14 mouse cellular contexts compared by ENCODE assay signal in the genomic region with DNA sequence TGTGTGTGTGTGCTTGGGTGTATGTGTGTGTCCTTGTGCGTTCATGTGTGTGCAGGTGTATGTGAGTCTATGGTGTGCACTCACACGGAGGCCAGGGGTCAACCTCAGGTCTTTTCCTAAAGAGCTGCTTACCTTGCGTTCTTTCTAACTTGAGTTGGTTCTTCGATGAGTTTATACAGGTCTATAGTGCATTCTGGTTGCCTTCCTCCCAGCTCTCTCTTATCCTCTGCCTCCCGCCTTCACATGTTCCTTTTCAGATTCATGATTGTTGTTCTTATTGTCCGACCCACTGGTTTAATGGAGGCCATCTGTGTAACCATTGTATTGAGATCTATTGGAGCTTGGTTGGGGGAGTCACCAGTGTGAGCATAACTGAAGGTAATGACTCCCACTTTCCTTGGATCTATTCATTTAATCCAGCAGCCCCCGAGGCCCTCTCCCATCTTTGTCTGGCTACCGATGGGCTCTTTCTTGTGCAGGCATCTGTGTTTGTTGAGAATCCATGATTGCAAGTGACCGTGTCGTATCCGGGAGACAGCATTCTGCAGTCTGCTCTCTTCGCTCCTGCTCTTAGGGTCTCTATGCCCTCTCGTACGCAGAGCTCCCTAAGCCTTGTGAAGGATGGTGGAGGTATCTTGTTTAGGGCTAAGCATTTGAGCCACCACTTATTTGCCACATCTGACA. TPM values are rescaled to one million over a fixed set of nuclear protein-coding genes. Genes with fewer than 3 reads are reported as not detected.
DNase-seq lines count a peak whose midpoint lies in the region; ATAC-seq lines count a peak whose summit lies in the region.
"Had no signal": no experiment of that assay in that cellular context is flagged by ENCODE, and none has a peak within 500 bp of the region (broad histone marks: within the 10 kb centered on the region; RNA-seq: fewer than 3 reads in every experiment).

No protein-coding gene starts in this region.

- no peak overlapping the region for H3K4me2 ChIP-seq in intestine, embryonic 14.5 days (ENCODE audit: low read length)
- no peak overlapping the region for H3K4me2 ChIP-seq in intestine, embryonic 16.5 days (ENCODE audit: low read depth, low read length)
- H3K4me2 ChIP-seq: midbrain, embryonic 13.5 days had no signal

- 67% methylated on average over 14 of the region's 14 CpGs for WGBS in intestine, embryonic 14.5 days
- 65% methylated on average over 14 of the region's 14 CpGs for WGBS in intestine, embryonic 16.5 days
- 65% methylated on average over 14 of the region's 14 CpGs for WGBS in embryonic facial prominence, embryonic 10.5 days

- H3K36me3 ChIP-seq in intestine, embryonic 14.5 days (ENCODE audit: control insufficient read depth, insufficient read depth, low read length) = no peaks in the 10 kb centered on the region
- H3K36me3 ChIP-seq in intestine, embryonic 16.5 days (ENCODE audit: control insufficient read depth, insufficient read depth, low read length) = no peaks in the 10 kb centered on the region
- no peaks in the 10 kb centered on the region for H3K36me3 ChIP-seq in embryonic facial prominence, embryonic 10.5 days (replicated peaks)
- H3K36me3 ChIP-seq: midbrain, embryonic 13.5 days had no signal

- no peak overlapping the region for H3K27ac ChIP-seq in intestine, embryonic 14.5 days (ENCODE audit: low read depth)
- no peak overlapping the region for H3K27ac ChIP-seq in intestine, embryonic 16.5 days (ENCODE audit: low read length)
- H3K27ac ChIP-seq in embryonic facial prominence, embryonic 10.5 days (replicated peaks) = no peak overlapping the region
- H3K27ac ChIP-seq: hindbrain, postnatal 0 days; midbrain, embryonic 13.5 days had no signal

- peaks cover 54% of the 10 kb centered on the region for H3K9me3 ChIP-seq in intestine, embryonic 14.5 days (ENCODE audit: control insufficient read depth, low read length)
- peaks cover 35% of the 10 kb centered on the region for H3K9me3 ChIP-seq in intestine, embryonic 16.5 days (ENCODE audit: control insufficient read depth, low read length)
- H3K9me3 ChIP-seq in embryonic facial prominence, embryonic 10.5 days = peaks cover 95% of the 10 kb centered on the region

- no peak overlapping the region for H3K9ac ChIP-seq in intestine, embryonic 14.5 days (ENCODE audit: low read length)
- H3K9ac ChIP-seq in intestine, embryonic 16.5 days (ENCODE audit: low read depth, low read length) = no peak overlapping the region
- H3K9ac ChIP-seq: midbrain, embryonic 13.5 days had no signal

- no peaks in the 10 kb centered on the region for H3K4me1 ChIP-seq in intestine, embryonic 14.5 days (replicated peaks; ENCODE audit: control insufficient read depth, insufficient read depth, low read length)
- no peaks in the 10 kb centered on the region for H3K4me1 ChIP-seq in intestine, embryonic 16.5 days (ENCODE audit: control insufficient read depth, insufficient read depth, low read length)
- H3K4me1 ChIP-seq in embryonic facial prominence, embryonic 10.5 days = no peaks in the 10 kb centered on the region
- H3K4me1 ChIP-seq: midbrain, embryonic 13.5 days had no signal

- peak; percentile 40; the same call in 1 of the 2 replicates for ATAC-seq in intestine, embryonic 14.5 days (replicated peaks; ENCODE audit: low FRiP score, low TSS enrichment, low read depth)
- ATAC-seq in intestine, embryonic 16.5 days = no peak
- ATAC-seq: midbrain, embryonic 13.5 days had no signal

- H3K4me3 ChIP-seq in intestine, embryonic 14.5 days (ENCODE audit: low read depth, low read length) = no peak overlapping the region
- no peak overlapping the region for H3K4me3 ChIP-seq in intestine, embryonic 16.5 days (ENCODE audit: low read length)
- H3K4me3 ChIP-seq in embryonic facial prominence, embryonic 10.5 days = no peak overlapping the region
- H3K4me3 ChIP-seq: midbrain, embryonic 13.5 days had no signal

- H3K27me3 ChIP-seq in intestine, embryonic 14.5 days (replicated peaks; ENCODE audit: control insufficient read depth, insufficient read depth, low read length) = no peaks in the 10 kb centered on the region
- H3K27me3 ChIP-seq in intestine, embryonic 16.5 days (replicated peaks; ENCODE audit: control insufficient read depth, insufficient read depth, low read length) = no peaks in the 10 kb centered on the region
- H3K27me3 ChIP-seq in embryonic facial prominence, embryonic 10.5 days (replicated peaks; ENCODE audit: low read depth, poor library complexity, severe bottlenecking) = no peaks in the 10 kb centered on the region
- H3K27me3 ChIP-seq: midbrain, embryonic 13.5 days had no signal

- DNase-seq in intestine, embryonic 14.5 days (ENCODE audit: low spot score) = peak; percentile 52
- DNase-seq in retina, postnatal 1 day = peak; percentile 19
- DNase-seq in retina, embryonic 14.5 days (ENCODE audit: low spot score) = no peak
- peak; percentile 10 for DNase-seq in embryonic facial prominence, embryonic 10.5 days (ENCODE audit: low spot score)
- DNase-seq in adrenal gland, postnatal 4 days (ENCODE audit: low spot score in 2 of 2) = no peak
- no peak for DNase-seq in cerebellum, postnatal 4 days (ENCODE audit: low spot score in 2 of 2)
- DNase-seq: cerebellum, adult 9-11 months; kidney, postnatal 4 days; lung, adult 18-20 months; right cerebral cortex, postnatal 4 days had no signal

RNA-seq across cellular contexts. Expression of a gene that starts 24.7 kb away (rescaled TPM):
- not detected in 2 replicates for polyA plus RNA-seq in intestine, embryonic 14.5 days (2014; fragmentation: Nextera tagmentation; extraction: Ambion mirVana)
- not detected in 2 replicates for polyA plus RNA-seq in intestine, embryonic 16.5 days (2015; fragmentation: Nextera tagmentation; extraction: Ambion mirVana)
- not detected in 2 replicates for polyA plus RNA-seq in embryonic facial prominence, embryonic 10.5 days (2016; fragmentation: Nextera tagmentation; extraction: Ambion mirVana)
- under 1 TPM in 1 of 2 experiments, not detected in 1; 0.06 TPM for total RNA-seq in adrenal gland, postnatal 4 days (2021)
- total RNA-seq: heart, adult 8-10 months had no signal

RNA-seq across cellular contexts. Expression of a gene that starts 24.8 kb away (rescaled TPM):
- polyA plus RNA-seq in intestine, embryonic 14.5 days (2014; fragmentation: Nextera tagmentation; extraction: Ambion mirVana) = 182 and 203 TPM in 2 replicates
- polyA plus RNA-seq in intestine, embryonic 16.5 days (2015; fragmentation: Nextera tagmentation; extraction: Ambion mirVana) = 135 and 141 TPM in 2 replicates
- 219 and 220 TPM in 2 replicates for polyA plus RNA-seq in embryonic facial prominence, embryonic 10.5 days (2016; fragmentation: Nextera tagmentation; extraction: Ambion mirVana)
- 100 to 1,000 TPM; 124 to 130 TPM for total RNA-seq in adrenal gland, postnatal 4 days (2021)

Comparison
In these comparisons a context has a peak if more than half of its experiments do, and no peak if none do; other contexts are left out.
1. DNase-seq: peak in intestine, embryonic 14.5 days (single experiment), retina, postnatal 1 day (single experiment) and embryonic facial prominence, embryonic 10.5 days (single experiment); none in retina, embryonic 14.5 days (single experiment), adrenal gland, postnatal 4 days (0 of 2) and cerebellum, postnatal 4 days (0 of 2).